Mouse (Mus musculus): ENCODE data around the gene Slc12a8. TPM values are rescaled to one million over a fixed set of nuclear protein-coding genes. Genes with fewer than 3 reads are reported as not detected.

Slc12a8 gene
- total RNA-seq, 4 experiments from 2014 or later = 0.34 to 0.72 (median 0.47) TPM

- peak; percentile 69 for DNase-seq (ENCODE audit: low spot score)
Measured at GRCm38 (mm10) chr16:33582495-33582894, 65.4 kb downstream of the Slc12a8 start.

DNA sequence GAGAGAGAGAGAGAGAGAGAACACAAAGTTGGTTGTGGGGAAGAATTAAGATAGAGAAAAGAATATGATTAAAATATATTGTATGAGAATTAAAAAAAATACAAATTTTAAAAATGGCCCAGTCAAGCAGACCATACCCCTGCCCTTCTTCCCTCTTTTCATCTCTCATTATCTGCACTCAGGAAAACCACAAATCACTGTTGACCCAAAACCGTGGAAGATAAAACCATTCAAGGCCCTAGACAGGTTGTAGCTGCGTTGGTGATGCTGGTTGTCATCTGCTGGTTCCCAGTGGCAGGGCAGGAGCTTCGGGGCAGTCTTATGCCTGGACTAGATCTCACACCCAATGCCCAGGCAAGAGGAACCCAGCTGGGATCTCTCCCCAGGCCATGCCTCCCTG, 66.2 kb downstream of the Slc12a8 start:
- no peak for DNase-seq (ENCODE audit: low spot score)

DNA sequence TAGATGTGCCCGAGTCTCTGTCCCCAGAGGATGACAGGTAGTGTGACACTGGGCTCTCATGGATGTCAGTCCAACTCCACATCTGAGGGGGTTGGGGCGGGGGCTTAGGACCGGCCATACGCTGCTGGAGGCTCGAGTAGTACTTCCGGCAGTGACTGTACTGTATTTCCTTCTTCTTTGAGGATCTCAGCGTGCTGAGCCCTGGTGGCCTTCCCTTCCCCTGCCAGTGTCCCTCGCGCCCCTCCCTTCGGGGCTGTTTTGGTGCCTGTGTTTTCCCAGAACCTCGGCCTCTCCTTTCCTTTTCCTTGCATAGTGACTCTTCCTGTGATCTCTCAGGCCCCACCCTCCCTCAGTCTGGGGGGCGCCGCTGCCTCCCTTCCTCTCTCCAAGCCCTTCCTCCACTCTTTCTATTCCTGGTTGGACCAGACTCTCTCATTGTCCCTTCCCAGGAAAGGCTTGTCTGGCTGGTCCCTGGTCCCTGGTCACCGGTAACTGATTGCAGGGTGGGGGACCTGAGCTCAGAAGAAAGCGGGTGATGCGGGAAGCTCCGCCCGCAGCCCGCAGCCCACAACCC, 66.8 kb downstream of the Slc12a8 start:
- DNase-seq (ENCODE audit: low spot score) = peak; percentile 81

GRCm38 (mm10) chr16:33584455-33585082, 67.4 kb downstream of the Slc12a8 start:
- DNase-seq (ENCODE audit: low spot score) = peak; percentile 57

- DNase-seq (ENCODE audit: low spot score) = no peak
Measured at GRCm38 (mm10) chr16:33585083-33585460, 67.9 kb downstream of the Slc12a8 start.

GRCm38 (mm10) chr16:33587283-33588127, 70.4 kb downstream of the Slc12a8 start:
- DNase-seq (ENCODE audit: low spot score) = peak; percentile 74

DNA sequence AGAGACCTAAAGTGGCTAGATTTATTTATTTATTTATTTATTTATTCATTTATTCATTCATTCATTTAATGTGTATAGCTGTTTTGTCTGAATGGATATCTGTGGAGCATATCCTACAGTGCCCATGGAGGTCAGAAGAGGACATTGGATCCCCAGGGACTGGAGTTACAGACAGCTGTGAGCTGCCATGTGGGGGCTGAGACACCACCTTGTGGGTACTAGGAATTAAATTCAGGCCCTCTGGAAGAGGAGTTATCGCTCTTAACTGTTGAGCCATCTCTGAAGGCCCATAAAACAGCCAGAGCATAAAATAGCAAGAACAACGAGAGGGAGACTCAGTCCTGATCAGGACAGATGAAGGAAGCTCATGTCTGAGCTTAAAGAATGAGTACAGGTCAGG, 71.7 kb downstream of the Slc12a8 start:
- no peak for DNase-seq (ENCODE audit: low spot score)

DNA sequence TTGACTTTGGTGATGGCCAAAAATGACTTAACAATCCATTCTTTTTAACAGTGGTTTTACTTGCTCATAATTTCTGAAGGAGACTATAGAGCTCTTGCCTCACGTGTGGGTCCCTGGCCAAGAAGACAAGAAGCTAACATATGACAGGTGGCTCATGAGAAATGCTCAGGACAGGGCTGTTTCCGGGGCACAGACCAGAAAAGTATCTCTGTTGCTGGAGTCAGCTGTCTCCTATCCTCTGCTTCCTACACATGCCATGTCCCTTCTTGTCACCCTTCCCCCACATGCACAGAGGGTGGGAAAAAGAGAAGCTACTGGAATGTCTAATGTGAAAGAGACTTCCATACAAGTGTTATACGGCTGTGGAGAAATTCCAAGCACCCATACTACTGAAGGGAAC, 73.3 kb downstream of the Slc12a8 start:
- DNase-seq (ENCODE audit: low spot score) = no peak

DNA sequence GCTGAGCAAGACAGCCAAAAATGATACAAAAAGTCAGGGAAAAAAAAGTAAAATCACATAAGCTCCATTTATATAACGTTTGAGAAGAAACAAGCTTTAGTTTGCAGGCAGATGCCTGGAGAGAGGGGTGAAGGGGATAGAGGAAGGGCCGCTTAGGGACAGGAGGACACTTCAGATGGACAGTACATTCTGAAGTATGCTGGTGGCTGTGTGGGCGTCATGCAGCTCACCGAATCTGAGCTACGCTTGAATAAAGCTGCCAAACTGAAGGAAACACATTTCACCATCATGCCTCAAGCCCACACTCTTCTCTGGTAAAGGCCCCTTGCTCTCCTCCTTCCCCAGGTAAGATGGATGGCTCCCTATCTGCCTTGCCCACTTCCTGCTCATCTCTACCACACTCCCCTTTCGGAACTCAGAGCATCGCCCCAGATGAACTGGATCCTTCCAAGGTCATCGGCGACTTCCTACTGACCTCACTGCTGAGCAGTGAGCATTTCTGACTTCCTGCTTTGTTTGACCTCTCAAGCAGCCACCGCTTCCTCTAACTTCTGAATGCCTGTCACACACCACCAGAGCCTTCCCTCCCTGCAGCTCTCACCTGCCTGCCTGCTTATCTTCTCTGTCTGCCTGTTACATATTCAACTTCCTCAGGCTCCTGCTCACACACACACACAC, 74.4 kb downstream of the Slc12a8 start:
- DNase-seq (ENCODE audit: low spot score) = no peak

GRCm38 (mm10) chr16:33592286-33592685, 75.2 kb downstream of the Slc12a8 start:
- no peak for DNase-seq (ENCODE audit: low spot score)

DNA sequence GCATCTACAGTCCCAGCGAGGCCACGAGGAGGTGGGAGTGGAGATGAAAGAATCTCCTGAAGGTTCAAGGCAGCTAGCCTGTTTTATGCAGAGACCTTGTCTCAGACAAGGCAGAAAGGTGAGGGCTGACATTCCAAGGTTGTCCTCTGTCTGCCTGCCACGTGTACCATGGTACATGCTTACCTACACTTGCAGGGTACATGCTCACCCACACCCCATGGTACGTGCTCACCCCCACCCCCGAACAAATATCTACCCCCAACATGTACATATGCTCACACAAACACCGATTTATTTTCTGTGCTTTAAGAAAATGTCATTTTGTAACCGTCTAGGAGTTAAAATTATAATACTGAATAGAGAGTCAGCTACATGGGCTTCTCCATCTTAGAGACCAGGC, 76.3 kb downstream of the Slc12a8 start:
- no peak for DNase-seq (ENCODE audit: low spot score)

DNA sequence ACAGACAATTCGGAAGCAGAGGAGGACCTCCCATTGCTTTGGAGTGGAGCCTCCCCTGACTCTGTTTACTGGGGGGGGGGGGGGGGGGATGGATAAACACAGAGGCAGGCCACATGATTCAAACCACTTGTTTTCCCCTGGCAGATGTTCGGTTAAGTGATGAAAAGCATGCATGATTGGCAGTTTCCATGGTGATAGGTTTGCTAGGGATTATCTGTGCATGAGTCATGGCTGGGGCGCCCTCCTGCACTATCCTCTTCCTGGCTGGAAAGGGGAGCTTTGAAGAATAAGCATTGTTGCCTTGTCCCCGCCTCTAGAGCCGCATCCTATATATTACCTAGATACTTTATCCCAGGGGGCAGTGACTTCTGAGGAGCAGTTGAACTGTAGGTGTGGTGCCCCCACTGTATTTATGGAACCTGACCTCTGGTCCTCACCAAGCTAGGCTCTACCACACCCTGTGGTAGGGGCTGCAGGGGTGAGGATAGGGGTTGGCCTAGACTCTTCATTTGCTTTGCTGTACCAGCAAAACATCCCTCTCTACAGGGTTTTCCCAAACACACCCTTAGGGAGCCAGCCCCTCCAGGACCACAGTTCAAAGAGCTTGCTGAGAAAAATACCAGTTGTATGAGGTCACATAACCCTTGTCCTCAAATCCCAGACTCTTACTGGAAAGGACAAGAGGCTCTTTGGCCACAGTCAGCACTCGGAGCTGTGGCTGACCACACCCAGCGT, 77.1 kb downstream of the Slc12a8 start:
- peak; percentile 67 for DNase-seq (ENCODE audit: low spot score)

- DNase-seq (ENCODE audit: low spot score) = peak; percentile 60
Measured at GRCm38 (mm10) chr16:33595235-33595769, 78.2 kb downstream of the Slc12a8 start.

GRCm38 (mm10) chr16:33596213-33596612, 79.1 kb downstream of the Slc12a8 start:
- no peak for DNase-seq (ENCODE audit: low spot score)

DNA sequence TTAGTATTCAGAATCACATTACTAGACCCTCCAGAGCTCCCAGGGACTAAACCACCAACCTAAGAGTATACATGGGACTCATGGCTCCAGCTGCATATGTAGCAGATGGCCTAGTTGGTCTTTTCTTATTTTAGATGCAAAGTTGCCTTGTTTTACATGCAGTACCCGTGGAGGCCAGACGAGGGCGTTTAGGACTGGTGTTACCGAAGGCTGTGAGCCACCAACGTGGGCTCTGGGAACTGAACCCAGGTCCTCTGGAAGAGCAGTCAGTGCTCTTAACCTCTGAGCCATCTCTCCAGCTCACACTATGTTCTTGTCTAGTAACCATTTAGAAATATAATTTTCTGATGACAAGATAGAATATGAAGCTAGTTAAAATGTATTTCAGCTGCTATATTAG, 83.1 kb downstream of the Slc12a8 start:
- no peak for DNase-seq (ENCODE audit: low spot score)

GRCm38 (mm10) chr16:33601299-33601698, 84.2 kb downstream of the Slc12a8 start:
- no peak for DNase-seq (ENCODE audit: low spot score)

DNA sequence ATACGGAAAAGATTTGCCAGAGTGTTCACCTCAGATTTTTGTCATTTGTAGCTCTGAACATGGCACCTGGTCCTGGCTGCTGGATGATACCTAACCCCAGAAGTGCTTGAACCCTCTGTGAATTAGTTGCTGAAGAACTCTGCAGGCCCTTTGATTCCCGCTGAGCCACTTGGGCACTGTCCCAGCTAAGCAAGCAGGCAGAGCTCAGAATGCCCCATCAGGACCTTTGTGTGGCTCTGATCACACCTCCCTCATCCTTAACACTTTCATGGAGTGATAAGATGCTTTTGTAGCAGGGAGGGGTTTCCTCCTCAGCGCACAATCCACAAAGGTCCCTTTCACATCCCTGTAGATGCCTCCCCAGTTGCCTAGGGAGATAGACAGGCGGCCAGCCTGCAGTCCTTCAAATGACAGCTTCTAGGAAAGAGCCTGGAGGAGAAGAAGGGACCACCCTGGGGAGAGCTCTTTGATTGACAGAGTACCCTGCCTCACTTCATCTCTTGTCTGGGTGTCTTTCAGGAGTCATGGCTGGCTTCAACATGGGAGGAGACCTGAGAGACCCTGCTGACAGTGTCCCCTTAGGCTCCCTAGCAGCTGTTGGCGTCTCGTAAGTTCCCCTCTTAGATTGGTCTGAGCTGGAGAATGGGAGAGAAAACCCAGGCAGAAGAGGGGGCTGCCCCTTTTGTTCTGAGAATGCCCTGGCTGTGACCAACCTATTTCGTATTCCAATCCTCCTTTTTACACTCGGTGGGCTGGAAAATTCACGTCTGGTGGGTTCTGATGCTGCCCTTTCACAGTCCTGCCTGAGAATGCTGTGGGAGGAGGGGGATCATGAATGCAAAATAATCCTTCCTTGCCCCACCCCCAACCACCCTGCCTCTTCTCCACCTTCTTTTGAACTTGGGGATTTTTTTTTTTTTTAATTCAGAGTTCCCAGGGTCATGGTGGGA, 88.8 kb downstream of the Slc12a8 start:
- no peak for DNase-seq (ENCODE audit: low spot score)

DNA sequence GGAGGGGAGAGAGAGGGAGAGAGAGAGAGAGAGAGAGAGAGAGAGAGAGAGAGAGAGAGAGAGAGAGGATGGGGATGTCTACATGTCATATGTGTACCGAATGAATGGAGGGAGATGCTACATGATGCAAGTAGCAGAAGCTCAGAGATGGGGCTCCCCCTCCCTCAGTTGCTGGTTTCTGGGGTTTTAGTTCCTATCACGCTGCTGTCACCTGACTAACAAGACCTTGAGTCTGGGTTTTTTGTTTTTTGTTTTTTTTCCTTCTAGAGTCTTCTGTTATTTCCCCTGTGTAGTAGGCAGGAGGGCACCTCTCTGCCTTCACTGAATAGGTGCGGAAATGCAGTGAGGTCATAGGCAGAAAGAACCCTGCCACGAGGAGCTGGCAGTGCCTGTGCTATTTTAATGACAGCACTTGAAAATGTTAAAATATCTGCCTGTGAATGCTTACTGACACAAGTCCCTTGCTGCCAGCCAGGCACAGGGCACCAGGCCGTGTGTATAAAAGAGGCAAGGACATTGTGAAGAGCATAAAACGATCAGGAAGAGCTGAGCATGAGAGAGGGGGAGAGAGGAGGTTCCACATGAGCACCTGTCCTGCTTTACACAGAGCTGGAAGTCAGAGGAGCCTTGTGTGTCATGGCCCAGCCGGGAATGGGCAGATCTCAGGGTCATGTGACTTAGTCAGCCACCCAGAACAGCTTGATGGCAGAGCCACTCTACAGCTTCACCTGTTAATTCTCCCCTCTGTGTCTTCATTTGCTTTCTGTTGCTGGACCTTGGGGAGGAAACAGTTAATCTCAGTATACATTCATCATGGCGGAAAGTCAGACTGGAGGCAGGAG, 89.8 kb downstream of the Slc12a8 start:
- peak; percentile 50 for DNase-seq (ENCODE audit: low spot score)

DNA sequence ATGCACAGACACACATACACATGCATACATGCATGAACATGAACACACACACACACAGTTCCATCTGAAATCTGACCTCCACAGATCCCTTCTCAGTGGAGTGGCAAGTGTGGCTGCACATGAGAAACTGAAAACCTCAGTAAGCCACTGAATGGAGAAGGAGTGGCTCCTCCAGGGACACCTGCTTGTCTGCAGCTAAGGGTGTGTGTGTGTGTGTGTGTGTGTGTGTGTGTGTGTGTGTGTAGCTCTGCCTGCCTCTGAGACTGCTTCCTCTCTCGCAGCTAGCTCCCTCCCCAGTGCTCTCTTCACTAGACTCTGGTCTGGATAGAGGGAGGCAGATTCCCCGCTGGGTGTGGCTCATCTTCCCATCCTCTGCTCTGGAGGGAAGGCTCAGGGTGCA, 92.4 kb downstream of the Slc12a8 start:
- DNase-seq (ENCODE audit: low spot score) = no peak

Measured in heart, adult 8-10 months (tissue).